Mouse (Mus musculus): ENCODE measurements around the gene Olfr544. TPM values are rescaled to one million over a fixed set of nuclear protein-coding genes. Genes with fewer than 3 reads are reported as not detected.
A peak's percentile ranks its signal among the peaks of the same experiment; 100 is the strongest.

Olfr544 gene
- not detected in 2 replicates for total RNA-seq (2014; rRNA removed)
- 0.14 TPM in 2 replicates for polyA plus RNA-seq (2015; fragmentation: Nextera tagmentation; extraction: Ambion mirVana)

DNA sequence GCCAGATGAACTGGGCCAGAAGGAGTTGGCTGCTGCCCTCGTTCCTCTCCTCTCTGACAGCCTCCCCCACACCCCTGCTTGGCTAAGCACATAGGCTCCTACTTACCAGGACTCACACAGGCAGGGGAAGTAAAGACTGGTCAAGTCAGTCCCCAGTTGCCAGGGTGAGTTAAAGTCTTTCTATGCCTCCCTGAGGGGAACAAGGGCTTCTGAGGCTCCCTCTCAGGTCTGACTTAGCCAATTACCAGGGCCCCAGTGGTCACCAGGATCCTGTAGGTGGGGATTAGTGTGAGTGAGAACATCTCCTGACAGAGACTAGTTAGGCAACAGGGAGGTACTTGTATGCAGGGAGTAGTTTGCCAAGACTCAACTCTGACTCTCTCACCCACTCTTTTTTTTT is at the start of gene Olfr544:
Gene Olfr544 (minus strand): TSS at position 153 of the 400 bp plus-strand sequence.
- H3K4me2 ChIP-seq (ENCODE audit: low read depth, low read length), result no peak within 1 kb of the TSS
- ATAC-seq (no peak), DNase-seq (ENCODE audit: low spot score) (no peak)
- no peaks in the 10 kb centered on the region for H3K36me3 ChIP-seq (ENCODE audit: insufficient read depth, low read length)
- no peak within 1 kb of the TSS for H3K9ac ChIP-seq (replicated peaks; ENCODE audit: low read length)
- no peaks in the 10 kb centered on the region for H3K9me3 ChIP-seq (ENCODE audit: low read length)
- TF ChIP-seq CTCF (IDR thresholded peaks at IDR 0.05; ENCODE audit: low read depth), result no peak
- H3K4me1 ChIP-seq (ENCODE audit: insufficient read depth, low read length), result no peaks in the 10 kb centered on the region
- H3K27me3 ChIP-seq (ENCODE audit: insufficient read depth, low read length), result no peaks in the 10 kb centered on the region
- WGBS, result 67% methylated on average over 1 of the region's 1 CpGs
- no peak within 1 kb of the TSS for H3K4me3 ChIP-seq (ENCODE audit: low read length)
- H3K27ac ChIP-seq, result no peak within 1 kb of the TSS

DNA sequence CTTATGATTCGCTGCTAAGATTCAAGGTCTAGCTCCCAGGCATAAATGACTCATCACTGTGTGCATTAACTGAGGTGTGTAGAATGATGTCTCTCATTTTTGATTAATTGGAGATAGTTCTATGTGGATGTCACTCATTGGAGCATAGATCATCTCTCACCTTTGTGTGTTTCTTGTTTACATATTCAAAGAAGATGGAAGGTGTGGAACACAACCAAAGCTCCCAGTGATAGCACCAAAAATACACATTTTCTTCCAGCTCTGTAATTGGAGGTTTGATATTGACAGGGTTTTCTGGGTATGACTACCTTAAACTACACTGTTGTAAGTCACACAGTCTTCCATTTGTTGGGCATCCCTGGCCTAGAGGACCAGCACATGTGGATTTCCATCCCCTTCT is 46.3 kb upstream of the Olfr544 start, which contains the start of gene Olfr547:
Gene Olfr547 (plus strand): TSS at position 301 of the 400 bp plus-strand sequence.
- Histone ChIP-seq H3K4me3 (ENCODE audit: low read length) (no peak within 1 kb of the TSS), H3K4me1 (ENCODE audit: insufficient read depth, low read length) (no peaks in the 10 kb centered on the region), H3K9ac (replicated peaks; ENCODE audit: low read length) (no peak within 1 kb of the TSS), H3K27me3 (ENCODE audit: insufficient read depth, low read length) (no peaks in the 10 kb centered on the region), H3K27ac (no peak within 1 kb of the TSS), H3K9me3 (ENCODE audit: low read length) (no peaks in the 10 kb centered on the region), H3K36me3 (ENCODE audit: insufficient read depth, low read length) (no peaks in the 10 kb centered on the region), H3K4me2 (ENCODE audit: low read depth, low read length) (no peak within 1 kb of the TSS)
- DNase-seq (ENCODE audit: low spot score) (no peak), ATAC-seq (no peak)
- no peak for TF ChIP-seq CTCF (IDR thresholded peaks at IDR 0.05; ENCODE audit: low read depth)
- 81% methylated on average over 1 of the region's 1 CpGs for WGBS

DNA sequence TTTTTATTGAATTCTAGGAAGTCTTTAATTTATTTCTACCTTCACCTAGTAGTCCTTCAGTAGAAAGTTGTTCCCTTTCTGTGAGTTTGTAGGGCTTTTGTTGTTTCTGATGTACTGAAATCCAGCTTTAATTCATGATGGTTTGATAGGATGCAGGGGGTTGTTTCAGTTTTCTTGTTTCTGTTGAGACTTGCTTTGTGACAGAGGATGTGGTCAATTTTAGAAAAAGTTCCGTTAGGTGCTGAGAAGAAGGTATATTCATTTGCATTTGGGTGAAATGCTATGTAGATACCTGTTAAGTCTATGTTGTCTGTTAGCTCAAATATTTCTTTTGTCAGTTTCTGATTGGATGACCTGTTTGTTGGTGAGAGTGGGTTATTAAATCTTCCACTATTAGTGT is 40.9 kb upstream of the Olfr544 start:
- no peak overlapping the region for H3K4me2 ChIP-seq (ENCODE audit: low read depth, low read length)
- no peaks in the 10 kb centered on the region for H3K27me3 ChIP-seq (ENCODE audit: insufficient read depth, low read length)
- no peak overlapping the region for H3K9ac ChIP-seq (replicated peaks; ENCODE audit: low read length)
- no peak for ATAC-seq
- no peak for DNase-seq (ENCODE audit: low spot score)
- no peaks in the 10 kb centered on the region for H3K4me1 ChIP-seq (ENCODE audit: insufficient read depth, low read length)
- H3K4me3 ChIP-seq (ENCODE audit: low read length), result no peak overlapping the region
- H3K36me3 ChIP-seq (ENCODE audit: insufficient read depth, low read length), result no peaks in the 10 kb centered on the region
- TF ChIP-seq CTCF (IDR thresholded peaks at IDR 0.05; ENCODE audit: low read depth), result no peak
- H3K27ac ChIP-seq, result no peak overlapping the region
- no peaks in the 10 kb centered on the region for H3K9me3 ChIP-seq (ENCODE audit: low read length)
- 87% methylated on average over 1 of the region's 1 CpGs for WGBS

DNA sequence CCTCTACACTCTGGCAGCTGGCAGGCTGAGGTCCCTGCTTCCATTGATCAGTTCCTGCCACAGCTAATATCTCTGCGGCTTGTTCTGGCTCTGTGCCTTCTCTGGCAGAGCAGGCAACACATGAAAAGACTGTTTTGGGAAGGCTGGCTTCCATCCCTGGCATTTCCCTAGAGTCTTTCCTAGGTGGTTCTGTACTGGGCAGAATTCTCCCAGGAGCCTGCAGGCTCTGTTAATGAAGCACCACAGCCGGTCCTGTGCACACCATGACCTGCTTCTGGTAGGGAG is 28.9 kb upstream of the Olfr544 start:
- Histone ChIP-seq H3K4me1 (ENCODE audit: insufficient read depth, low read length) (peaks cover 11% of the 10 kb centered on the region; the same call in 1 of the 2 replicates), H3K9me3 (ENCODE audit: low read length) (no peaks in the 10 kb centered on the region), H3K27ac (no peak overlapping the region), H3K36me3 (ENCODE audit: insufficient read depth, low read length) (no peaks in the 10 kb centered on the region), H3K4me3 (ENCODE audit: low read length) (no peak overlapping the region), H3K4me2 (ENCODE audit: low read depth, low read length) (no peak overlapping the region), H3K9ac (replicated peaks; ENCODE audit: low read length) (no peak overlapping the region), H3K27me3 (ENCODE audit: insufficient read depth, low read length) (no peaks in the 10 kb centered on the region)
- WGBS, result 34% methylated on average over 2 of the region's 2 CpGs
- ATAC-seq (no peak), DNase-seq (ENCODE audit: low spot score) (peak; percentile 59)
- TF ChIP-seq CTCF (IDR thresholded peaks at IDR 0.05; ENCODE audit: low read depth), result no peak

DNA sequence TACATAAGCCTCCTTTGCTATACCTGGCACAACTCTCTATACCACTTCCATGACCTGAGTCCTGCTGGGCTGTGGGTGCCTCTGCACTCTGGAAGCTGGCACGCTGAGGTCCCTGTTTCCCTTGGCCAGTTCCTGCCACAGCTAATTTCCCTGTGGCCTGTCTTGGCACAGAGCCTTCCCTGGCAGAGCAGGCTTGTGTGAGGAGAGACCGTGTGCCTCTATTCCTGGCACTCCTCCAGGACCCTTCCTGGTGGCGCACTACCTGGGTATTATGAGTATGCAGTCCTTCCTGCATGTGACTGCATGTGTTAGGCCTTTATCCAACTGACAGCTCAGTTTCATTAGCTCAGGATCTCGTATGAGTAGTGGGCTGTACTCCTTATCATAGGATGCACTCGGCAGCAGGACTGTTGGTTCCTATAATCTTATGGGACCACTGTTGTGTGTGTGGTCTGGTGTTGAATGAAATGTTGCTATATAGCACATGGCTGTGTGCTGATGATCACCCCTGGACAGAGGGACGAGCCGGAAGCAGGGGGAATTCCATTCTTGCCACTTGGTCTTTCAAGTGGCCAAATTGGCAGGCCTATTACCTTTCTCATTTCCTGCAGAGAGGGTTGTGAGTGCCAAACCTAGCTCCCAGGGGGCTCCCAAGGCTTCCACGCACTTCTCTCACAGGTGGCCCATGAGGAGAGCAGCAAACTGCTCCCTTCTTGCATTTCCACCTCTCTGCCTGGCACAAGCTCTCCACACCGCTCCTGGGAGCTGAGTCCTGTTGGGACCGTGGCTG is 28.3 kb upstream of the Olfr544 start:
- Histone ChIP-seq H3K4me3 (ENCODE audit: low read length) (no peak overlapping the region), H3K4me2 (ENCODE audit: low read depth, low read length) (no peak overlapping the region), H3K36me3 (ENCODE audit: insufficient read depth, low read length) (no peaks in the 10 kb centered on the region), H3K4me1 (ENCODE audit: insufficient read depth, low read length) (peaks cover 11% of the 10 kb centered on the region; the same call in 1 of the 2 replicates), H3K9ac (replicated peaks; ENCODE audit: low read length) (no peak overlapping the region), H3K27me3 (ENCODE audit: insufficient read depth, low read length) (no peaks in the 10 kb centered on the region), H3K9me3 (ENCODE audit: low read length) (no peaks in the 10 kb centered on the region), H3K27ac (no peak overlapping the region)
- ATAC-seq, result no peak
- 32% methylated on average over 10 of the region's 10 CpGs for WGBS
- no peak for TF ChIP-seq CTCF (IDR thresholded peaks at IDR 0.05; ENCODE audit: low read depth)
- DNase-seq (ENCODE audit: low spot score), result peak; percentile 50

DNA sequence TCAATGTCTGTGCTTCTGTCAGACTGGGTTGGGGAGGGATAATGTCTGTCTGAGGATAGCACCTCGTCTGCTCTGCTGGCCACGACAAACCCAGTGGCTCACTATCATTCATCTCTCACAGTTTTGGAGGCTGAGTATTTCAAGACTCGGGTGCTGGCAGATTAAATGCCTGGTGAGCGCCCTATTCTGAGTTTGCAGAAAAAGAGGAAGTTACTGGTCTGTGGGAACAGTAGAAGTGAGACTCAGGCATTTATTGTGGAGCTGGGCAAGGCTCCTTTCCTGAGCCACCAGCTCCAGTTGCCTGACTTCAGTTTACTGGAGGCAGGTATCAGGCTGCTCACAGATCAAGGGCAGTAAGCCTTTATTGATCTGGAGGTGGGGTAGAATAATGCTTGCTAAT is 26.0 kb upstream of the Olfr544 start:
- WGBS, result 83% methylated on average over 4 of the region's 4 CpGs

More for the DNA sequence above, 26.0 kb upstream of the Olfr544 start:
- H3K9me3 ChIP-seq (ENCODE audit: low read length), result no peaks in the 10 kb centered on the region
- no peak overlapping the region for H3K4me2 ChIP-seq (ENCODE audit: low read depth, low read length)
- peaks cover 11% of the 10 kb centered on the region; the same call in 1 of the 2 replicates for H3K4me1 ChIP-seq (ENCODE audit: insufficient read depth, low read length)
- TF ChIP-seq CTCF (IDR thresholded peaks at IDR 0.05; ENCODE audit: low read depth), result no peak
- no peak overlapping the region for H3K9ac ChIP-seq (replicated peaks; ENCODE audit: low read length)
- no peak overlapping the region for H3K4me3 ChIP-seq (ENCODE audit: low read length)
- no peak for DNase-seq (ENCODE audit: low spot score)
- H3K27ac ChIP-seq, result no peak overlapping the region
- no peaks in the 10 kb centered on the region for H3K27me3 ChIP-seq (ENCODE audit: insufficient read depth, low read length)
- no peaks in the 10 kb centered on the region for H3K36me3 ChIP-seq (ENCODE audit: insufficient read depth, low read length)
- no peak for ATAC-seq

Measured in hindbrain, postnatal 0 days (tissue).